Mouse (Mus musculus) stomach, postnatal 0 days (tissue): ENCODE results near the gene Sf3b6. TPM values are rescaled to one million over a fixed set of nuclear protein-coding genes. Genes with fewer than 3 reads are reported as not detected.
A peak's percentile ranks its signal among the peaks of the same experiment; 100 is the strongest.

Experiments
- ATAC-seq: fragments of 200-750 bp; cut with Nextera tagmentation; 2 replicates; pipeline ENCODE4 v1.8.0; 2017; ENCODE audit not compliant: low FRiP score, low TSS enrichment
- DNase-seq: peaks from one replicate; pipeline ENCODE4 v3.0.0-alpha.2; 2016; ENCODE audit warnings: low spot score
- H3K27ac ChIP-seq: fragments of 300-500 bp; sonication (generic); replicated peaks from 2 replicates; pipeline ENCODE4 v1.5.1; 2014; ENCODE audit warnings: mild to moderate bottlenecking, control low read depth
- H3K27me3 ChIP-seq: fragments of 300-500 bp; sonication (generic); 2 replicates; pipeline ENCODE4 v1.6.1; 2014; ENCODE audit warnings: low read length; ENCODE audit not compliant: control insufficient read depth, insufficient read depth
- H3K36me3 ChIP-seq: fragments of 300-500 bp; sonication (generic); 2 replicates; pipeline ENCODE4 v1.6.1; 2014; ENCODE audit warnings: low read length, mixed read lengths; ENCODE audit not compliant: control insufficient read depth, insufficient read depth
- H3K4me1 ChIP-seq: fragments of 300-500 bp; sonication (generic); replicated peaks from 2 replicates; pipeline ENCODE4 v1.6.1; 2014; ENCODE audit warnings: antibody characterized with exemption; ENCODE audit not compliant: control insufficient read depth, insufficient read depth
- H3K4me2 ChIP-seq: fragments of 300-500 bp; sonication (generic); replicated peaks from 2 replicates; pipeline ENCODE4 v1.6.1; 2014; ENCODE audit warnings: low read depth, mild to moderate bottlenecking, control low read depth, moderate library complexity
- H3K4me3 ChIP-seq: fragments of 300-500 bp; sonication (generic); 2 replicates; pipeline ENCODE4 v1.5.1; 2014; ENCODE audit warnings: low read depth, low read length, control low read depth
- H3K9ac ChIP-seq: fragments of 300-500 bp; sonication (generic); 2 replicates; pipeline ENCODE4 v1.6.1; 2014; ENCODE audit warnings: mild to moderate bottlenecking, low read length, control low read depth, mixed read lengths
- H3K9me3 ChIP-seq: fragments of 300-500 bp; sonication (generic); 2 replicates; pipeline ENCODE4 v1.6.1; 2016; ENCODE audit warnings: low read length; ENCODE audit not compliant: control insufficient read depth
- CTCF ChIP-seq: IDR thresholded peaks from 2 replicates; pipeline ENCODE4 v1.5.1; 2016; ENCODE audit warnings: antibody characterized with exemption, low read depth, mild to moderate bottlenecking, moderate library complexity
- EP300 ChIP-seq: optimal IDR thresholded peaks from 2 replicates; pipeline ENCODE3; 2016; ENCODE audit warnings: antibody characterized with exemption
- WGBS: fragments of 180-500 bp; shearing (Covaris S2); extraction: QIAGEN DNeasy Blood & Tissue Kit; methylation state at CpG from one replicate; pipeline ENCODE4 v1.1.7; 2014; 5-methylcytosine and 5-hydroxymethylcytosine counted together
- polyA plus RNA-seq: library from polyadenylated mRNA; unstranded; fragments of >200 nt; fragmentation: Nextera tagmentation; extraction: Ambion mirVana; gene quantifications from 2 replicates; pipeline ENCODE4 v1.2.1, GENCODE M21; 2015

Sf3b6 gene
- polyA plus RNA-seq, 1 experiment from 2014 or later: 301 TPM

- TF ChIP-seq EP300: no peak
- no peak for TF ChIP-seq CTCF
- Histone ChIP-seq H3K27me3 (no peaks in the 10 kb centered on the region), H3K36me3 (no peaks in the 10 kb centered on the region), H3K9ac (no peak overlapping the region), H3K4me1 (0 out of 2 replicates have a peak, but pooled peaks cover 6% of the 10 kb centered on the region), H3K27ac (no peak overlapping the region), H3K9me3 (no peaks in the 10 kb centered on the region), H3K4me3 (no peak overlapping the region; the same call in 1 of the 2 replicates), H3K4me2 (peak overlapping the region; percentile 68)
- DNase-seq (no peak), ATAC-seq (no peak)
- 79% methylated on average over 6 of the region's 6 CpGs for WGBS
Measured at GRCm38 (mm10) chr12:4873531-4873930, 56.2 kb downstream of the Sf3b6 start.

- no peak within 1 kb of the TSS for H3K27ac ChIP-seq
- 2% methylated on average over 24 of the region's 24 CpGs for WGBS
- H3K9ac ChIP-seq: peak within 1 kb of the TSS; percentile 38
- H3K4me3 ChIP-seq: peak within 1 kb of the TSS; percentile 35
- peak; percentile 87 for DNase-seq
- H3K9me3 ChIP-seq: no peaks in the 10 kb centered on the region
- peak within 1 kb of the TSS; percentile 68 for H3K4me2 ChIP-seq
- no peaks in the 10 kb centered on the region for H3K27me3 ChIP-seq
- TF ChIP-seq EP300: no peak
- no peak for TF ChIP-seq CTCF
- H3K4me1 ChIP-seq: 0 out of 2 replicates have a peak, but pooled peaks cover 6% of the 10 kb centered on the region
- ATAC-seq: peak; percentile 86
- H3K36me3 ChIP-seq: peaks cover under 1% of the 10 kb centered on the region; the same call in 1 of the 2 replicates
Measured at GRCm38 (mm10) chr12:4874161-4874927, 57.0 kb downstream of the Sf3b6 start, which contains the start of gene Mfsd2b. Gene Mfsd2b (minus strand): TSS chr12:4874359.

- 57% methylated on average over 8 of the region's 8 CpGs for WGBS
- no peak for TF ChIP-seq CTCF
- TF ChIP-seq EP300: no peak
- H3K9me3 ChIP-seq: no peaks in the 10 kb centered on the region
- no peak overlapping the region for H3K9ac ChIP-seq
- 0 out of 2 replicates have a peak, but pooled peaks cover 6% of the 10 kb centered on the region for H3K4me1 ChIP-seq
- DNase-seq (no peak), ATAC-seq (no peak)
- no peaks in the 10 kb centered on the region for H3K27me3 ChIP-seq
- peaks cover 2% of the 10 kb centered on the region; the same call in 1 of the 2 replicates for H3K36me3 ChIP-seq
- no peak overlapping the region for H3K4me3 ChIP-seq
- H3K4me2 ChIP-seq: no peak overlapping the region
- H3K27ac ChIP-seq: no peak overlapping the region
Measured at GRCm38 (mm10) chr12:4875623-4876022, 58.3 kb downstream of the Sf3b6 start.

Other genes starting within 250 kb of the Sf3b6 start
- gene Itsn2, start 224.9 kb upstream of the Sf3b6 start, polyA plus RNA-seq: 23.3 and 26.9 TPM in 2 replicates
- gene Gm3625, start 224.6 kb upstream of the Sf3b6 start, polyA plus RNA-seq: not detected in 2 replicates
- gene Fam228a, start 79.1 kb upstream of the Sf3b6 start, polyA plus RNA-seq: 0.05 and 0.19 TPM in 2 replicates
- 0.96 and 1.4 TPM in 2 replicates for gene Pfn4, start 48.5 kb upstream of the Sf3b6 start, polyA plus RNA-seq
- 0.68 and 1.0 TPM in 2 replicates for gene Fam228b, start 48.3 kb upstream of the Sf3b6 start, polyA plus RNA-seq
- 7.7 and 8.3 TPM in 2 replicates for gene Fkbp1b, start 24.0 kb downstream of the Sf3b6 start, polyA plus RNA-seq
- gene Wdcp, start 25.8 kb downstream of the Sf3b6 start, polyA plus RNA-seq: 7.4 and 8.2 TPM in 2 replicates
- gene Mfsd2b, start 56.8 kb downstream of the Sf3b6 start, polyA plus RNA-seq: 0.30 and 0.38 TPM in 2 replicates
- gene Ubxn2a, start 90.2 kb downstream of the Sf3b6 start, polyA plus RNA-seq: 35.2 and 37.6 TPM in 2 replicates
- gene Atad2b, start 99.8 kb downstream of the Sf3b6 start, polyA plus RNA-seq: 4.1 and 4.6 TPM in 2 replicates